Mouse (Mus musculus) CH12.LX (cell line): ENCODE measurements around the gene Cdk17. TPM values are rescaled to one million over a fixed set of nuclear protein-coding genes. Genes with fewer than 3 reads are reported as not detected.

ENCODE experiments used
- DNase-seq: peaks from one replicate; pipeline ENCODE4 v3.0.0-alpha.2; 2013; ENCODE audit errors: extremely low read depth
- H3K27ac ChIP-seq: 2 replicates; pipeline ENCODE4 v1.5.1; 2012; ENCODE audit warnings: low read depth, mild to moderate bottlenecking, control low read depth, moderate library complexity; ENCODE audit not compliant: insufficient read depth
- H3K27me3 ChIP-seq: replicated peaks from 2 replicates; pipeline ENCODE3; 2012; ENCODE audit warnings: inconsistent platforms
- H3K36me3 ChIP-seq, 2 experiments: replicated peaks in 1 of 2; 2 replicates each; pipeline versions ENCODE3 to v1.6.1; 2012; ENCODE audit warnings: inconsistent platforms in 1 of 2, low read length in 1 of 2, mild to moderate bottlenecking in 1 of 2, mixed read lengths in 1 of 2, moderate library complexity in 1 of 2; ENCODE audit not compliant: control insufficient read depth in 1 of 2, insufficient read depth in 1 of 2
- H3K4me1 ChIP-seq, 2 experiments: 2 replicates each; pipeline ENCODE4 v1.6.1; 2012; ENCODE audit warnings: inconsistent platforms in 1 of 2, moderate library complexity in 1 of 2; ENCODE audit not compliant: insufficient read depth in 2 of 2, control insufficient read depth in 1 of 2
- H3K4me2 ChIP-seq: 2 replicates; pipeline ENCODE4 v1.6.1; 2012; ENCODE audit warnings: low read depth, mild to moderate bottlenecking, control low read depth; ENCODE audit not compliant: poor library complexity, insufficient read depth, severe bottlenecking
- H3K4me3 ChIP-seq, 3 experiments: fragments of 150-350 bp in 1 of 3; sonication (generic) in 1 of 3; replicated peaks in 1 of 3; 2 replicates each; pipeline versions ENCODE3 to v1.5.1; 2011 to 2012; ENCODE audit warnings: low read depth in 2 of 3, low read length in 2 of 3, mild to moderate bottlenecking in 2 of 3, moderate library complexity in 2 of 3, control low read depth in 1 of 3, improper control_type of control experiment in 1 of 3, inconsistent platforms in 1 of 3, mixed read lengths in 1 of 3; ENCODE audit not compliant: poor library complexity in 1 of 3
- H3K79me2 ChIP-seq: replicated peaks from 2 replicates; pipeline ENCODE4 v1.6.1; 2012; ENCODE audit warnings: mild to moderate bottlenecking, moderate library complexity; ENCODE audit not compliant: control insufficient read depth, poor library complexity, insufficient read depth, severe bottlenecking; ENCODE audit errors: extremely low read depth
- H3K9ac ChIP-seq: 2 replicates; pipeline ENCODE4 v1.6.1; 2012; ENCODE audit warnings: low read depth, mild to moderate bottlenecking, control low read depth, moderate library complexity; ENCODE audit not compliant: insufficient read depth
- H3K9me3 ChIP-seq: replicated peaks from 2 replicates; pipeline ENCODE3; 2012; ENCODE audit warnings: low read length, inconsistent platforms, mixed read lengths
- BHLHE40 ChIP-seq: IDR thresholded peaks from 2 replicates; pipeline ENCODE4 v1.6.1; 2011; ENCODE audit warnings: mild to moderate bottlenecking, low read depth, low read length, improper control_type of control experiment
- CHD2 ChIP-seq: IDR thresholded peaks from 2 replicates; pipeline ENCODE4 v1.6.1; 2011; ENCODE audit warnings: low read length, improper control_type of control experiment
- CTCF ChIP-seq, 2 experiments: IDR thresholded peaks in 1 of 2; conservative IDR thresholded peaks in 1 of 2; 2 replicates each; pipeline ENCODE4 v1.5.1; 2011 to 2012; ENCODE audit warnings: low read depth in 2 of 2, low read length in 2 of 2, improper control_type of control experiment in 1 of 2, inconsistent platforms in 1 of 2, mild to moderate bottlenecking in 1 of 2, moderate library complexity in 1 of 2
- EP300 ChIP-seq: IDR thresholded peaks from 2 replicates; pipeline ENCODE4 v1.6.1; 2011; ENCODE audit warnings: low read length, improper control_type of control experiment
- ETS1 ChIP-seq: conservative IDR thresholded peaks from 2 replicates; pipeline ENCODE4 v1.6.1; 2012; ENCODE audit warnings: low read depth, mild to moderate bottlenecking, inconsistent platforms, low read length, improper control_type of control experiment, moderate library complexity
- GABPA ChIP-seq: IDR thresholded peaks from 2 replicates; pipeline ENCODE4 v1.6.1; 2012; ENCODE audit warnings: low read depth, low read length, improper control_type of control experiment, inconsistent platforms; ENCODE audit not compliant: insufficient replicate concordance
- HCFC1 ChIP-seq: IDR thresholded peaks from 2 replicates; pipeline ENCODE4 v1.6.1; 2012; ENCODE audit warnings: low read depth, mild to moderate bottlenecking, inconsistent platforms, low read length, improper control_type of control experiment
- JUN ChIP-seq: IDR thresholded peaks from 2 replicates; pipeline ENCODE4 v1.6.1; 2011; ENCODE audit warnings: low read depth, mild to moderate bottlenecking, low read length, improper control_type of control experiment, moderate library complexity; ENCODE audit not compliant: insufficient read depth
- JUND ChIP-seq: conservative IDR thresholded peaks from 2 replicates; pipeline ENCODE4 v1.6.1; 2011; ENCODE audit warnings: low read depth, low read length, improper control_type of control experiment
- MAFK ChIP-seq: IDR thresholded peaks from 2 replicates; pipeline ENCODE4 v1.6.1; 2011; ENCODE audit warnings: low read length, improper control_type of control experiment; ENCODE audit not compliant: insufficient replicate concordance
- MAZ ChIP-seq: IDR thresholded peaks from 2 replicates; pipeline ENCODE4 v1.6.1; 2012; ENCODE audit warnings: low read depth, mild to moderate bottlenecking, inconsistent platforms, low read length, improper control_type of control experiment, moderate library complexity
- NELFE ChIP-seq: IDR thresholded peaks from 2 replicates; pipeline ENCODE4 v1.6.1; 2011; ENCODE audit warnings: low read depth, low read length, improper control_type of control experiment
- PAX5 ChIP-seq: IDR thresholded peaks from 2 replicates; pipeline ENCODE4 v1.6.1; 2012; ENCODE audit warnings: low read length, inconsistent platforms, mixed read lengths
- POLR2A ChIP-seq: IDR thresholded peaks from 2 replicates; pipeline ENCODE4 v1.6.1; 2011; ENCODE audit warnings: low read depth, mild to moderate bottlenecking, improper control_type of control experiment, low read length
- POLR2AphosphoS2 ChIP-seq: IDR thresholded peaks from 2 replicates; pipeline ENCODE4 v1.6.1; 2011; ENCODE audit warnings: low read depth, low read length, improper control_type of control experiment
- RAD21 ChIP-seq: IDR thresholded peaks from 2 replicates; pipeline ENCODE4 v1.6.1; 2011; ENCODE audit warnings: low read depth, mild to moderate bottlenecking, low read length, improper control_type of control experiment, moderate library complexity
- SIN3A ChIP-seq: IDR thresholded peaks from 2 replicates; pipeline ENCODE4 v1.6.1; 2012; ENCODE audit warnings: low read length, improper control_type of control experiment, inconsistent platforms
- SMC3 ChIP-seq: IDR thresholded peaks from 2 replicates; pipeline ENCODE4 v1.6.1; 2011; ENCODE audit warnings: low read depth, low read length, improper control_type of control experiment
- TBP ChIP-seq: conservative IDR thresholded peaks from 2 replicates; pipeline ENCODE4 v1.6.1; 2011; ENCODE audit warnings: low read depth, low read length, improper control_type of control experiment
- TCF12 ChIP-seq: IDR thresholded peaks from 2 replicates; pipeline ENCODE4 v1.6.1; 2014; ENCODE audit warnings: low read depth, mild to moderate bottlenecking, inconsistent platforms, low read length, improper control_type of control experiment
- UBTF ChIP-seq: IDR thresholded peaks from 2 replicates; pipeline ENCODE4 v1.6.1; 2012; ENCODE audit warnings: low read depth, mild to moderate bottlenecking, inconsistent platforms, low read length, improper control_type of control experiment, moderate library complexity
- USF1 ChIP-seq: IDR thresholded peaks from 2 replicates; pipeline ENCODE4 v1.6.1; 2014; ENCODE audit warnings: low read depth, mild to moderate bottlenecking, inconsistent platforms, low read length, improper control_type of control experiment
- USF2 ChIP-seq: conservative IDR thresholded peaks from 2 replicates; pipeline ENCODE4 v1.6.1; 2011; ENCODE audit warnings: low read depth, low read length, improper control_type of control experiment
- ZMIZ1 ChIP-seq: IDR thresholded peaks from 2 replicates; pipeline ENCODE4 v1.6.1; 2012; ENCODE audit warnings: low read depth, mild to moderate bottlenecking, inconsistent platforms, low read length, improper control_type of control experiment
- ZNF384 ChIP-seq: IDR thresholded peaks from 2 replicates; pipeline ENCODE4 v1.6.1; 2012; ENCODE audit warnings: low read depth, low read length, improper control_type of control experiment, inconsistent platforms
- dilution Hi-C: fragments of 300-500 bp; cut with MboI; formaldehyde crosslinking; loops from 2 replicates; pipeline ENCODE4 v1.14.3; 2020; ENCODE audit warnings: low sequenced_read_pairs; ENCODE audit not compliant: extremely low pct_unique_long_range_greater_than_20kb, extremely low pct_ligation_motif_present
- in situ Hi-C: fragments of 300-500 bp; cut with MboI; formaldehyde crosslinking; loops from 3 replicates; pipeline ENCODE4 v1.14.3; 2019; ENCODE audit warnings: low sequenced_read_pairs, low pct_ligation_motif_present, low pct_unique_long_range_greater_than_20kb, mixed read lengths
- polyA plus RNA-seq: library from polyadenylated mRNA; unstranded; fragments of >175 nt; gene quantifications from 2 replicates; pipeline ENCODE4 v1.2.1, GENCODE M21; 2012; ENCODE audit warnings: low read depth; ENCODE audit not compliant: insufficient read length
- total RNA-seq, 2 experiments: library from RNA; depleted of rRNA; stranded (reverse); fragments of 300-350 nt in 1 of 2; fragments of >200 nt in 1 of 2; gene quantifications; 2 replicates each; pipeline ENCODE4 v1.2.3; 2012 to 2014

Gene Cdk17
- total and polyA plus RNA-seq, 3 experiments: 23.4 to 51.3 (median 28.5) TPM

DNA sequence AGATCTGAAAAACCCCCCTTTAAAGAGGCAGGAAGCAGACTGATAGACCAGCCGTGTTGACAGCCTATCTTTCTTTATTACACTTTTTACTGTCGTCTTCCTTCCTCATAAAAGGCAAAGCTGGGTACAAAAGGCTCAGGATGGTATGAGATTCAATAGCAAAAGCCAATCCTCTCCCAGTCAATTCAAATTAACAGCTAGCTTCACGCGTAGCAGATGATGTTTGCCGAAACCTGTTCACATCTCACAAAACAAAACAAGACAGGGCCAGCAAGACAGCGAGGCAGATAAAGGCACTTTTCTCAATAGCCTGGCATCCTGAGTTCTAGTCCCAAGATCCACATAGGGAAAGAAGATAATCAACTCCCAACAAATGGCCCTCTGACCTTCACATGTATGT is 128.7 kb downstream of the Cdk17 start:
- peaks cover 28 to 78% of the 10 kb centered on the region in 2 experiments for H3K36me3 ChIP-seq
- dilution Hi-C loops: no loop called here

GRCm38 (mm10) chr10:93291352-93291751 is 130.7 kb downstream of the Cdk17 start:
- Histone ChIP-seq H3K9me3 (peaks cover 5% of the 10 kb centered on the region), H3K36me3 (peaks cover 19 to 63% of the 10 kb centered on the region in 2 experiments), H3K27me3 (no peaks in the 10 kb centered on the region), H3K27ac (no peak overlapping the region), H3K4me1 (peaks cover 9 to 58% of the 10 kb centered on the region in 2 experiments; a peak in 3 of 4 replicates), H3K9ac (no peak overlapping the region), H3K4me2 (no peak overlapping the region), H3K79me2 (peaks cover 74% of the 10 kb centered on the region), H3K4me3 (no peak overlapping the region)
- dilution Hi-C loops: no loop called here
- no peak for DNase-seq
- in situ Hi-C loops: loop anchor here (10.0 to 25.0 kb wide), 3 partner anchors 63 to 271 kb away; partner anchors contain the start of gene Cdk17
- TF ChIP-seq SIN3A (no peak), CTCF (conservative IDR thresholded peaks at IDR 0.05 in 1 of 2, IDR thresholded peaks at IDR 0.05 in 1 of 2; ENCODE audit: low read depth in 2 of 2, low read length in 2 of 2) (peak; percentile 30 to 64; a peak in 3 of 4 replicates), EP300 (no peak), ZNF384 (no peak), ZMIZ1 (no peak), POLR2AphosphoS2 (no peak), ETS1 (no peak), BHLHE40 (no peak), POLR2A (no peak), NELFE (no peak), HCFC1 (no peak), JUND (no peak), TCF12 (no peak), UBTF (no peak), MAZ (no peak), JUN (no peak), RAD21 (peak; percentile 43), PAX5 (no peak), SMC3 (peak; percentile 62), USF1 (no peak), GABPA (no peak)

More for the DNA sequence above, 128.7 kb downstream of the Cdk17 start:
- Histone ChIP-seq H3K9ac (no peak overlapping the region), H3K4me2 (no peak overlapping the region), H3K27ac (no peak overlapping the region), H3K79me2 (peaks cover 56% of the 10 kb centered on the region), H3K9me3 (peaks cover 5% of the 10 kb centered on the region)
- DNase-seq: no peak
- in situ Hi-C loops: loop anchor here (10.0 to 25.0 kb wide), 3 partner anchors 127 to 273 kb away; partner anchors contain the start of gene Cdk17
- TF ChIP-seq POLR2AphosphoS2: no peak
- TF ChIP-seq HCFC1: no peak
- TF ChIP-seq POLR2A: no peak
- TF ChIP-seq CHD2: no peak
- TF ChIP-seq USF2: no peak
- TF ChIP-seq TBP: no peak
- no peak for TF ChIP-seq MAFK
- no peak for TF ChIP-seq UBTF
- no peak for TF ChIP-seq SMC3
- no peak for TF ChIP-seq CTCF (conservative IDR thresholded peaks at IDR 0.05 in 1 of 2, IDR thresholded peaks at IDR 0.05 in 1 of 2; ENCODE audit: low read depth in 2 of 2, low read length in 2 of 2)
- TF ChIP-seq, all 38 proteins: peak for 0
- Histone ChIP-seq H3K27me3 (no peaks in the 10 kb centered on the region), H3K4me3 (no peak overlapping the region), H3K4me1 (peaks cover 4 to 41% of the 10 kb centered on the region in 2 experiments; a peak in 3 of 4 replicates)
